Mouse (Mus musculus) right cerebral cortex, adult 18-20 months (tissue): ENCODE data around the gene Gm8180.
"Not testable (repeated sequence)": the region's sequence is repeated elsewhere in the genome, so short reads cannot be mapped to it uniquely, and the experiment has no call there.

Experiments used
- DNase-seq: peaks from one replicate; pipeline ENCODE4 v3.0.0; 2022; ENCODE audit warnings: mixed read lengths

The Gm8180 gene

GRCm38 (mm10) chr14:43784645-43785044 lies at the start of gene Gm8180:
TSS of gene Gm8180 (minus strand) at chr14:43784745.
- not testable (repeated sequence) for DNase-seq

GRCm38 (mm10) chr14:43830385-43830784 lies 45.8 kb upstream of the Gm8180 start:
- DNase-seq = not testable (repeated sequence)

- DNase-seq = not testable (repeated sequence)
Measured at GRCm38 (mm10) chr14:43824176-43824575, 39.6 kb upstream of the Gm8180 start.

GRCm38 (mm10) chr14:43821869-43822268 lies 37.3 kb upstream of the Gm8180 start:
- DNase-seq = not testable (repeated sequence)

GRCm38 (mm10) chr14:43812458-43812857 lies 27.9 kb upstream of the Gm8180 start:
- DNase-seq = peak; percentile 49

GRCm38 (mm10) chr14:43808142-43808541 lies 23.6 kb upstream of the Gm8180 start:
- DNase-seq = not testable (repeated sequence)

- not testable (repeated sequence) for DNase-seq
Measured at GRCm38 (mm10) chr14:43804435-43804834, 19.9 kb upstream of the Gm8180 start.

GRCm38 (mm10) chr14:43796905-43797470 lies 12.4 kb upstream of the Gm8180 start:
- not testable (repeated sequence) for DNase-seq

- no peak for DNase-seq
Measured at GRCm38 (mm10) chr14:43796069-43796904, 11.7 kb upstream of the Gm8180 start.

- DNase-seq = not testable (repeated sequence)
Measured at GRCm38 (mm10) chr14:43793811-43794210, 9.3 kb upstream of the Gm8180 start.

GRCm38 (mm10) chr14:43747566-43747965 lies 37.0 kb downstream of the Gm8180 start, which contains the start of gene Gm6526:
TSS of gene Gm6526 (plus strand) at chr14:43747866.
- DNase-seq = not testable (repeated sequence)
